Mouse (Mus musculus) T-helper 1 cell (primary cell): ENCODE results near the gene Trpm3.
"Not testable (repeated sequence)": the region's sequence is repeated elsewhere in the genome, so short reads cannot be mapped to it uniquely, and the experiment has no call there.

ENCODE experiments used
- in situ Hi-C: fragments of 300-600 bp; cut with MboI, MseI; formaldehyde crosslinking; loops from one replicate; pipeline ENCODE4 v1.15.1; 2025; ENCODE audit warnings: high pct_unique_total_duplicates

Trpm3 gene

DNA sequence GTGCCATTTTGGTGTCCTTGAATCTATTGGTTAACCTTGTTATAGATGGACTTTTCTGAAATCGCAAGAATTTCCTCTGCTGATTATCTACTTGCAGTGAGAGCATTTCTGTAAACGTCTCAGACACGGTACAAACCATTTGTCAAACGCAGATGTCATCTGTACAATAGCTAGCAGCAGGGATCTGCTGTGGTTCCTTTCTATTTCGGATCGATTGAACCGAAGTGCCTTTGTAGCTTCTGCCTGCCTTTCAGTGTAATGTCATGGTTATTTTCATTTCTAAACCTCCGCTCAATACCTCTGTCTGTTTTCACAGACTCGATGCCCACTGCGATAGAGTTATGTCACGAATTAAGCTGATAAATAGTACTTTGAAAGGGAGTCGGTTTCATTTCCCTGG lies 708.9 kb downstream of the Trpm3 start:
- in situ Hi-C loops = no loop called here

DNA sequence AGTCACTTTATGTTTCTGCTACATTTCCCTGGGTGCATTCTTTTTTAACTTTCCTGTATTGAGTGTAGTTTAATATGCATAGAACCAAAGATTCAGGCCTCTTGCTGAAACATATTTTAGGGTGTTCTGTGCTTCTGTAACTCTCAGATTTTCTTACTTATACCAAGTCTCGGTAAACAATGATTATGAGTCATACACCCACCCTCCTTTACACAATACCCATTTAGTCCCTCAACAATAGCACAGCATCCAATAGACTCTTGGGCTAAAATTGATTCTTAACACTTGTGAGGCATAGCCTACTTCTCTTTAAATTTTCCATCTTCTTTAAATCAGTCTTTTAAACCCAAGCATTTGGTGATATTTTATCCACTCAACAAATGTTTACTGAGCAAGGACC lies 709.4 kb downstream of the Trpm3 start:
- in situ Hi-C loops = no loop called here

DNA sequence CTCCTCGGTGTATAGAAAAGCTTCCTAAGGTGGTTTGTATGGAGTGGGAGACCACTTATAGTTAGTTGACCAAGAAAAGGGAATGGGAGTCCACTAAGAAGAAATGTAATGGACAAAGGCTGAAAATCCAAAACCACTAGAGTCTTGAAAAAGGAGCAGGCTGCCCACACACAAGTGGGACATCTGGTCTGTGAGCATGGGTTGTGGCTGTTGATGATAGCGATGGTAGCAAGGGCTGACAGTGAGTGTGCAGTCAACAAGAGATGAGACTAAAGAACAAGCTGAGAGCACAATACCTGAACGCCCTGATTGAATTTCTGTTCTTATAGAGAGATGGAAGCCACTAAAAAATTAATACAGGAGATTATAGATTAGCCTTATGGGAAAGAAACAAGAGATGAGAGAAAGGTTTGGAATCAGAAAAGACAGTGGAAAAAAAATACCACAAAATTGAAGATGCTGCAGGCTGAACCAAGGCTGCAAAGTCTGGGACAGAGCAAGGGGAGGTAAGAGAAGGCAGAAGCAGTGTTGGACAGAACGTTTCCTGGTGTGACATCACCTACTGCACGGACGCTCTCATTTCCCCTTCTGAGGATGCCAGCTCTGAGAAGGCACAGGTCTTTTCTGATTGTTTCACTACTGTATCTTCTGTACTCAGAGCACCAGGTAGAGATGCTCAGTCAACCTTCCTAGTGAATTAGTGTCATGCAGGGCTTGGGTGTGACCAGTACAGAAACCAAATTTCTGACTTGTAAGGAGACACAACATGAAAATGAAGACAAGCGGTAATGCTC lies 710.1 kb downstream of the Trpm3 start:
- in situ Hi-C loops = no loop called here

DNA sequence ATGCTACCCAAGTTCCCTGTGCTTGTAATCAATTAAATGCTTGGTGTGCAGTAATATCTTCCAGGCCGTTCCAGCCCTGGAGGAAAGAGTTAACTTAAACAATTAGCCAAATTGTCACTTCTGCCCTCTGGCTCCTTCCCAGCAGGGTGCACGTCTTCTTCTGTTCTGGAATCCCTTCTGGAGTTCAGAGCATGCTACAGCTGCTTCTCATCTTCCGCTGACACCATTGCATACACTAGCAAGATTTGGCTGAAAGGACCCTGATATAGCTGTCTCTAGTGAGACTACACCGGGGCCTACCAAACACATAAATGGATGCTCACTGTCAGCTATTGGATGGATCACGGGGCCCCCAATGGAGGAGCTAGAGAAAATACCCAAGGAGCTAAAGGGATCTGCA lies 712.6 kb downstream of the Trpm3 start:
- in situ Hi-C loops = not testable (repeated sequence)

DNA sequence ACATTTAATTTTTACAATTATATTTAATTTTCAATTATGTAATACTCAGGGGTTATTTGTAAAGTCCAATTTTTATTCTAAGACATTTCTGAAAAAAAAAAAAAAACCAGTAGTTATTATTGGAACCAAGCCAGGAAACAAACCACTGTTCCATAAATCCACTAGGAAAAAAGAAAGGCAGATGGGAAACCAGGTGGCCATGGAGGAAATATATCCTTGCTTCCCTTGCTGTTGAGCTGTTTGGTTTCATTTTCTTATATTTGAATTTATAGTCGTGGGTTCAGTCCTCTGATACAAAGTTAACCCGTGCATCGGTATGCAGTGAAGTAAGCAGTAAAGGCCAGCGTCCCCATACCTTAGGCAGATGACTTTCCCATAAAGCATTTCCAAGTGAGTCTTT lies 720.8 kb downstream of the Trpm3 start:
- in situ Hi-C loops = no loop called here

DNA sequence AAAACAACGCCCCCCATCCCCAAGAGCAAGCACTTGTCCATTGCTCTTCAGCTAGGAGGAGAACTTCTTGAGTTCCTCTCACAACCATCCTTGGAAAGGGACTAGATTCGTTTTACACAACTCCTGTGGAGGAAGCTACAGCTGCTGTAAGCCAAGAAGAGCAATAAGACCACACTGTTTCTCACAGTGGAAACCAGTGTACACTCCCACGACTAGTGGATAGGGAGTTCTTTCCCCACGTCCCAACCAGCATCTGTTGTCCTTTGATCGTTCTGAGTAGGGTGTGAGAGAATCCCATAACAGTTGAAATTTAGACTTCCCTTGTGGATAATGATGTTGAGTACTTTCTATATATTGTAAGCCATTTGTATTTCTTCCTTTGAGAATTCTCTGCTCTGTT lies 728.6 kb downstream of the Trpm3 start:
- in situ Hi-C loops = no loop called here

DNA sequence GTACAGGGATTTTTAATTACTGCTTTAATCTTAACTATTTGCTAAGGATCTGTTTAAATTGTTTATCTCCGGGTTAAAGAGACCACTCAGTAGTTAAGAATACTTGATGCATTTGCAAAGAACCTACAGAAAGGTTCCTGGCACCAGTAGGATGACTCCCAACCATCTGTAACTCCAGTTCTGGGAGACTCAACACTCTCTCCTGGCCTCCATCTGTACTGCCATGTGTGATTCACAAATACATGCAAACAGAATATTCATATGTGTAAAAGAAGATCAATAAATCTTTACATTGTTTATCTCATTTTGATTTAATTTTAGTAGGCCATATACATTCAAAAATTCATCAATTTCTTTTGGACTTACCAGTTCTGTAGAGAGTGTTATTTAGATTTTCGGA lies 731.0 kb downstream of the Trpm3 start:
- in situ Hi-C loops = no loop called here

DNA sequence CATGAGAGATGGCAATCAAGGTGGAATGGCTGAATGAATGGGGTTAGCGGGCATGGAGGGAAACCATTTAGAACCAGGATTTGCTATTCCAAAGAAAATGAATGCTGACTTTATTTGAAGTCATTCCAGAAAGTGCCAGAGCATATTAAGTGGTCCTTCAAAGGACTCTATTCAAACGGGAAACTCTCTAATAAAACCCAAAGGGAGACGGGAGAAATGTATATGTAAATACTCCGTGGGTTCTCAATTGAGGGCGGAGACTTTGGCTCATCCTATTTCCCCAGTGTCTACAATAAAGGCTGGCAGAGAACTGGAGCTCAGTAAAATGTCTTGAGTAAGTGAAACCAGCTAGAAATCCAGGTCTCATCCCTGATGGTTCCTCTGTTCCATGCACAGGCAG lies 733.6 kb downstream of the Trpm3 start:
- in situ Hi-C loops = no loop called here

DNA sequence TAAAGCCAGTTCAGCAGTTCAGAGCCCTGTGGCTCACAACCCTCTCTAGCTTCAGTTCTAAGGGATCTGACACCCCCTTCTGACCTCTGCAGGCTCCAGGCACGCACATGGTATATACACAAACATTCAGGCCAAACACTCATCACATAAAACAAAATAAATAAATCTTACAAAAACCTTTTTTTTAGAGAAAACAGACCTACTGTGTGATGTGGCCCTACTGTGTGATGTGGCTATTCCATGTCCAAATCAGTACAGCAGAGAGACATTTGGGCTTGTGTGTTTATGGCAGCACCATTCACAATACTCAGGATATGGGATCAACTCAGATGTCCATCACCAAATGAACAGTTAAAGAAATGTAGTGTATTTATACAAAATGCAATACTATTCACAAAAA lies 741.4 kb downstream of the Trpm3 start:
- in situ Hi-C loops = loop anchor here (25.0 kb wide), 1 partner anchor 1493 kb away; no protein-coding TSS in a partner anchor

DNA sequence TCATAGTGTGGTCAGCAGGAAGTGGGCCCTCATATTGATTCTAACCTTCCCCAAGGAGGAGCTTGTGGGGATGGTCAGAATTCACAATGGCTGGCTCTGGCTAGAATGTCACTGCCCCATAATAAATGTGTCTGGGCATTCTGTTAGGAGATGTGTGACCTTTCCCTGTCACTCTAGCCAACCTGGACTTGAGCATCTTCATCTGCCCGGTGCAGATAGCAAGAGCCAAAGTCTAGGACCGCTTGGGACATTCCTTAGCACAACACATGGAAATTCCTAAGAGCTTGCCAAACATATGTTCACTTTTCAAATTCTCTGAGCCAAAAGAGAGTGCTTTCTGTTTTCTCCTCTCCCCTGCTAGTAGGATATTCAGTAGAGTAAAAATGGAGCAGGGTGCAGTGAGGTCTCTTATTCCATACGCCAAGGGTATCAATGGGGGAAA lies 743.8 kb downstream of the Trpm3 start:
- in situ Hi-C loops = loop anchor here (25.0 kb wide), 1 partner anchor 1495 kb away; no protein-coding TSS in a partner anchor

DNA sequence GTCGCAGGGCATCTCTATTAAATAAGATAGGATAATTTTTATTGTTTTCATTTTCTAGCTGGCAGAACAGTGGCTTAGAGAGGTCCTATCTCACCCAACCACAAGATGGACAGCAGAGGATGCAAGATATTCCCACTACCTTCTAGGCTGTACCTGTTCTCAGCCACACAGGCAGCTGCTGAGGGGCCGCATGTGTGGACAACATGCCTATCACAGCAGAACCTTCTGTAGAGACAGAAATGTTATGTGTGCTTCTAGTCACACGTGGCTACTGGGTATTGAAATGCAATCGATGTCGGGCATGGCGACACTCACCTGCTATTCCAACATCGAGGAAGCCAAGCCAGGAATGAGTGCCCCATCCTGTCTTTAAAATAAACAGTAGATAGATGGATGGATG lies 744.3 kb downstream of the Trpm3 start:
- in situ Hi-C loops = loop anchor here (25.0 kb wide), 1 partner anchor 1496 kb away; no protein-coding TSS in a partner anchor

DNA sequence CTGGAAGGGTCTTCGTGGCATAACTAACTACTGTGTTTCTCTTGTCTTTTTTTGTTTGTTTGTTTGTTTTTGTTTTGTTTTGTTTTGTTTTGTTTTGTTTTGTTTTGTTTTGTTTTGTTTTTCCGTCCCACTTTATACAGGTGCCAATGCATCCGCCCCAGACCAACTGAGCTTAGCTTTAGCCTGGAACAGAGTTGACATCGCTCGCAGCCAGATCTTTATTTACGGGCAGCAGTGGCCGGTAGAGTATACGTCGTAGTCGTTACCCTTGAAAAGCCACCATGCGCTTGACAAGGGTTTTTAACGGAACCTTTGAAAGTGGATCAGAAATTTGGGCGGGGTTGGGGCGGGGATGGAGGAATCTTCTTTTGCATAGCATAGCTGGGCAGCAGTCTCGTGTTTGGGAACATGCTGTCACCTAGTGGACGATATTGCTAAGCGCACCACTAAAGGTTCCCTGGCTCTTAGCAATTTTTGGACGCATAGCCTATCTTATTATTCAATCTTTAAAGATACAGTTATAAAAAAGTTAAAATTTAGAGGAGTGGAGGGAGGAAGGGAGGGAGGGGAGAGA lies 745.0 kb downstream of the Trpm3 start:
- in situ Hi-C loops = loop anchor here (25.0 kb wide), 1 partner anchor 1497 kb away; no protein-coding TSS in a partner anchor

DNA sequence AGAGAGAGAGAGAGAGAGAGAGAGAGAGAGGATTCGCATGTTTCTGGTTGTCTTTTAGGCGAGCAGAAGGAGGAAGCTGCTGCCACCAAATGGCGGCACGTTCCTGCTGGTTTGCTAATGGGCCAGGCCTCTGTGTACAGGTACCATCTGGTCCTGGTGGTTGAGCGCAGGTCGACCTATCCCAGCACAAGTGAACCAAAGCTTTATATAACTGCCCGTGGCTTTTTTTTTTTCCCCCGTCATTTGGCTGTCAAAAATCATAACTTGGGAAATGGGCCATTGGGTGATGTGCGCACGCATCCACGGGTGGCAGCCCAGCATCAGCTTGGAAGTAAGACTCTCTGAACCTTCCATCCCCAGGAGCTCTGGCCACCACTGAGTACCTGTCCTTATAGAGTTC lies 745.5 kb downstream of the Trpm3 start:
- in situ Hi-C loops = loop anchor here (25.0 kb wide), 1 partner anchor 1497 kb away; no protein-coding TSS in a partner anchor

DNA sequence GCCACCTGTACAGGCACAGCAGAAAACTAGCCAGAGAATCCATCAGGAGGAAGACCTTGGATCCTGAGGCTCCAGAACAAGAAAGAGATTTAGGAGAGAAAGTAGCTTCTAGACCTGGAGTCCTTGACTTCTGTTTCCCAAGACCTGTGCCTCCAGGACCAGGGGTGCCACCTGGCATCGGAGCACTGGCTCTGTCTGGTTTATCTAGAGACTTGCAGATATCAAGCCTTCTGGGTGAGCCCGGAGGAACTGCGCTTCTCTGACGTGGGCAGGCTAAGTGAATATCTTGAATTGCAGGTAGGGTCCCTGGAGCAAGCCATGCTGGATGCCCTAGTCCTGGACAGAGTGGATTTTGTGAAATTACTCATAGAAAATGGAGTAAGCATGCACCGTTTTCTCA lies 746.2 kb downstream of the Trpm3 start:
- in situ Hi-C loops = loop anchor here (25.0 kb wide), 1 partner anchor 1498 kb away; no protein-coding TSS in a partner anchor

DNA sequence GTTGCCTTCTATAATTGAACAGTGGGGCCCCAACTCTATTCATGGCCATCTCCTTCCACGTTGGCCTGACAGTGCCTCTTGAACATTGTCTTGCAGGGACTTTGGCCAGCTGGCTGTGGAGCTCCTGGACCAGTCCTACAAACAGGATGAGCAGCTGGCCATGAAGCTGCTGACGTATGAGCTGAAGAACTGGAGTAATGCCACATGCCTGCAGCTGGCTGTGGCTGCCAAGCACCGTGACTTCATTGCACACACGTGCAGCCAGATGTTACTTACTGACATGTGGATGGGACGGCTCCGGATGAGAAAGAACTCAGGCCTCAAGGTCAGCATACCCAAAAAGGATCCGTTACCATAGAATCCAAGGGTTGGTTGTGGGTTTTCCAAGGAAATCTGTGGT lies 763.0 kb downstream of the Trpm3 start:
- in situ Hi-C loops = loop anchor here (25.0 kb wide), 1 partner anchor 260 kb away; no protein-coding TSS in a partner anchor

DNA sequence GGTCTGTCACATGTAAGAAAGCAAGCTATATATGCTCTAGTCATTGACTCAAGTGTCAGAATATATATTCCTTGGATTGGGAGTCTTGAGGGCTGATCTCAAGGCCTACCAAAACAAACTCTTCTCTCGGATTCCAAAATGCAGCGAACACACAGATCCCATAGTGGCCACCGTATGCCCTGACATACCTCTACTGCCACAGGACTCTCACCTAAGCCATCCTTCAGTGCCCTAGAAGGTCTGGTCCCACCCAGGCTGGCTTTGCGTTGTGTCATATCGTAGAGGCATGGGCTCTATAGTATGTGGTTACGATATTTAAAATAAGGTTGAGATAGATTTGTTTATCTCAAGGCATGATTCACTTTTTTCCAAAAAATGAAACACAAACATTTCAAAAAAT lies 763.5 kb downstream of the Trpm3 start:
- in situ Hi-C loops = loop anchor here (25.0 kb wide), 1 partner anchor 260 kb away; no protein-coding TSS in a partner anchor

DNA sequence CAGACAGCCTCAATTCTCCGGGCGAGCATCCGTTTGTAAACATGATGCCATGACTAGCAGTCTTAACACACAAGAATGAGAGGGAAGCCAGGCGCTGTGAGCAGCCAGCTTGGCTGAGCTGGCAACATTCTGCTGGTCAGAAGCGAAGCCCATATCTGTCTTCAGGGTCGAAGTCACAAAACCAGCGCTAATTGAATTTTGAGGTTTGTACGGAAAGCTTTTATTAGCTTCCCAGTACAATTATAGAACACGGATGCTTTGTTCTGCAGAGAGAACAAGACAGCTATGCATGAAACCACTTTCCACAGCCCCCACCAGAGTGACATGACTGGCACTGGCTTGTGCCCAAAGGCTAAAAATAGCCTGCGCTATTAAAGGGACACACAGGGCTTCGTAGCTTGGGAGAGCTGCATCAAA lies 766.2 kb downstream of the Trpm3 start:
- in situ Hi-C loops = loop anchor here (25.0 kb wide), 1 partner anchor 257 kb away; no protein-coding TSS in a partner anchor

DNA sequence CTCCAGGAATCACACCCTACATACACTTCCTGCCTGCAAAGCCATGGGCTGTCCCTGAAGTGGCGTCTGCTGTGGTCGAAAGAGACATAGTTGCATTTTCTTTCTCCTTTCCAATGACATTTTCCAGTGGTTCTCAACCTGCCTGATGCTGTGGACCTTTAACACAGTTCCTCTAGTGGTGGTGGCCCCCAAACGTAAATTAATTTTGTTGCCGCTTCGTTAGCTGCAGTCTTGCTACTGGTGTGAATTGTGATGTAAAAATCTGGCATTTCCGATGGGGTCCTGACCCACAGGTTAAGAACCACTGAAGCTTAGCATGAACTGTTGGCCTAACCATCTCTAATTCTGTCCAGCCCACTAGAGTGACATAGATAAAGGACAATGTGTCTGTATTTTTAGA lies 771.8 kb downstream of the Trpm3 start:
- in situ Hi-C loops = loop anchor here (5.0 to 25.0 kb wide), 2 partner anchors 252 to 317 kb away; no protein-coding TSS in a partner anchor

DNA sequence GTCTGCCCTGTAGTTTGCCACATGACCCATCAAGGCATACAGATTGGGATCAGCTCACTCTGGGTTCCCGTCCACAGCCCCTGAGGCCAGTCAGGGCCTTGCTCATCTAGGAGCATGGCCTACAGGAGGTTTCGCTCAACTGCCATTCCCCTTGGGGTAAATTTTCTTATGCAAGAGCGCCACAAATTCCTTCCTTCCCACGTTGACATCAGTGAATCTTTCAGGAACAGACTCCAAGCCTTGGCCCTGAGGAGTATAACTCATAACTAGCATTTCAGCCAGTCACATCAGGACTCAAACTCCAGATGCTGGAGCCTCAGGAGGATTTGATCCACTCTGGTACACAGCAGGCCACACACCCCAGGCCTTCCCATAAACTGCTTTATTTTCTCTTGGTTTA lies 774.1 kb downstream of the Trpm3 start:
- in situ Hi-C loops = loop anchor here (5.0 to 25.0 kb wide), 2 partner anchors 249 to 314 kb away; no protein-coding TSS in a partner anchor

DNA sequence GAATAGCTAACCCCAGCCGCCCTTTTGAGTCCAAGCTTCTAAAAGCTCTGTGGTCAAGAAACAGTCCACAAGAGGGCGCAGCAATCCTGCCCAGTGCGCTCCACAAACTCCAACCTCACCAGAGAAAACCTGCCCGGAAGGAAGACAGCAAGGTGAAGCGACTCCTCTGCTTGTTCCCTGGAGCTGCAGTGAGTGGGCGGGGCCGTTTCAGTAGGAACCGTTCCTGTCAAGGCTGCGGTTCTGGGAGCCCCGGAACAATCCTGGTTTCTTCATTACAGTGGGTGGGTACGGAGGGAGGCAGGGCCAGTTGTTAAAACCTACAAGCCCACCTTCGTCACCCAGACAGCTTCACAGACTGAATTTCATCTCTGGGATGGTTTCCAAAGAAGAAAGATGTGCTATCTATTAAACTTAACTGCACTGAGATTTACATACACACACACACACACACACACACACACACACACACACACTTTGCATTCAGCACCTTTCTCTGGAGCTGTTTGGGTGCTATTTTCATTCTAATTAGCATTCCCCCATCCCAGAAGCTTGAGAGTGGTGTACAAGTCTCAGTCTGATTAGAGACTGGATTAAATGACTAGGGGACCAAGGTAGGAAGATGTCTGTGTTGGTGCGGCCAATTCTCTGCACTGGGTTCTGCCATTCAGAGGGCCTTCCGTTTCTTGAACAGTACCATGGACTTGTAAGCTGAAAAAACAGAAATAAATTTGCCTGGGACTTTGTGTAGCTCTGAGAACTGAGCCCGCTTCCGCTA lies 777.2 kb downstream of the Trpm3 start:
- in situ Hi-C loops = loop anchor here (25.0 kb wide), 1 partner anchor 246 kb away; no protein-coding TSS in a partner anchor

DNA sequence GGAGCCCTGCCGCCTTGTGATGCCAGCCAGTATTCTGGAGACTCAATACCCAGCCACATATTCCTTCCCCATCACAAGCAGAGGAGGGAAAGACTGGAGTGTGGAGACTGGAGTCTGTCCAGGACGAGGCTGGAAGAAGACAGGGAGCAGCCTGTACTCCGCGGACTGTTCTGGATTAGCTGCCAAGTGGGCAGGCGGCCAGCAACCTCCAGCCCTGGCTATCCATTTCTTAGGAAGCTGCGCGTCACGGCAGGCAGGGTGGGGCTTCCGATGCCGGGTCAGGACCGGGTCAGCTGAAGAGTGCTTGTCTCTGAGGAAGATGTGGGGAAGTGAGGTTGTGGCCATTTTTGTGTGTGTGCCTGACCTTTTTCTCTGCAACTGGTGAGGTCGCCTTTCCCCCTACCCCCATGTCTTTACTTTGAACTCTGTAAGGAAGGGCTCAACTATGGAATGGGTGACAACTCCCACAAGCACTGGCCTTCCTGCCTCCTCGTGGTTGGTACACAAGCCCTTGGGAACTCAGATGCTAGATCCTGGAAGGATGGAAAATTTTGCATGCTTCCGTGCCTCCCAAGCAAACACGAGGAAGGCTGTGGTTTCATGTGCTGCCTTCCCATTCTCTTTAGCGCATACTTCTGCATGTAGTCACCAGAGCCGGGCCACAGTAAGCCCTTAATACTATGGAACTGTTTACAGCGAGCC lies 777.9 kb downstream of the Trpm3 start:
- in situ Hi-C loops = loop anchor here (25.0 kb wide), 1 partner anchor 246 kb away; no protein-coding TSS in a partner anchor
